Mouse (Mus musculus) lung, adult 2 months (tissue): ENCODE results near the gene Nsd1. TPM values are rescaled to one million over a fixed set of nuclear protein-coding genes. Genes with fewer than 3 reads are reported as not detected.

Experiments used
- DNase-seq: peaks from one replicate; pipeline ENCODE4 v3.0.0; 2022
- H3K4me1 ChIP-seq: fragments of 200-500 bp; 2 replicates; pipeline ENCODE4 v1.6.1; 2011; ENCODE audit warnings: low read length; ENCODE audit not compliant: control insufficient read depth, insufficient read depth
- H3K4me3 ChIP-seq: fragments of 200-500 bp; replicated peaks from 2 replicates; pipeline ENCODE3; 2011; ENCODE audit warnings: low read depth, mild to moderate bottlenecking, control low read depth, low read length; ENCODE audit errors: extremely low read depth
- CTCF ChIP-seq: fragments of 200-500 bp; IDR thresholded peaks from 2 replicates; pipeline ENCODE4 v1.5.1; 2011; ENCODE audit warnings: mild to moderate bottlenecking, low read length, control low read depth; ENCODE audit not compliant: insufficient read depth
- POLR2A ChIP-seq: fragments of 200-500 bp; IDR thresholded peaks from 2 replicates; pipeline ENCODE4 v1.6.1; 2011; ENCODE audit warnings: low read depth, mild to moderate bottlenecking, control low read depth, low read length, borderline replicate concordance; ENCODE audit errors: extremely low read depth
- WGBS: fragments of 180-500 bp; shearing (Covaris S2); methylation state at CpG from one replicate; pipeline ENCODE4 v1.1.7; 2018; 5-methylcytosine and 5-hydroxymethylcytosine counted together
- polyA plus RNA-seq: library from polyadenylated mRNA; depleted of rRNA; stranded (reverse); fragments of >200 nt; gene quantifications from 2 replicates; pipeline ENCODE4 v1.2.3, GENCODE M21; 2012

Gene Nsd1
- polyA plus RNA-seq, 1 experiment, result 21.6 TPM

- Histone ChIP-seq H3K4me3 (peak overlapping the region; percentile 54), H3K4me1 (peaks cover 25% of the 10 kb centered on the region)
- DNase-seq, result no peak
- WGBS, result 7% methylated on average over 77 of the region's 77 CpGs
- TF ChIP-seq POLR2A (peak; percentile 74; the same call in 1 of the 2 replicates), CTCF (no peak)
These were observed 800 bp downstream of the Nsd1 start for GRCm38 (mm10) chr13:55210193-55210970.

DNA sequence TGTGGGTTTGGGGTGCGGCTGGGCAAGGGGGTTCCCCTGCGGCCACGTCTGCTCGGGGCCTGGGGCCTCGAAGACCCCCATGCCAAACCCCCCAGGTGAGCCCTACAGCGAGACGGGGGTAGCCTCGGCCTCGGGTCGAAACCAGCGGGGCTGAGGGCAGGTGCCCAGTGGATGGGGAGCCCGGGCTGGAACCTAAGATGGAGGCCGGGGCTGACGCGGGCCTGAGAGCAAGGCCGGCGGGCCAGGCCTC is 1.3 kb downstream of the Nsd1 start:
- no peak for DNase-seq
- TF ChIP-seq CTCF (no peak), POLR2A (no peak)
- peaks cover 28% of the 10 kb centered on the region for H3K4me1 ChIP-seq
- 2% methylated on average over 17 of the region's 17 CpGs for WGBS
- peak overlapping the region; percentile 54 for H3K4me3 ChIP-seq

DNA sequence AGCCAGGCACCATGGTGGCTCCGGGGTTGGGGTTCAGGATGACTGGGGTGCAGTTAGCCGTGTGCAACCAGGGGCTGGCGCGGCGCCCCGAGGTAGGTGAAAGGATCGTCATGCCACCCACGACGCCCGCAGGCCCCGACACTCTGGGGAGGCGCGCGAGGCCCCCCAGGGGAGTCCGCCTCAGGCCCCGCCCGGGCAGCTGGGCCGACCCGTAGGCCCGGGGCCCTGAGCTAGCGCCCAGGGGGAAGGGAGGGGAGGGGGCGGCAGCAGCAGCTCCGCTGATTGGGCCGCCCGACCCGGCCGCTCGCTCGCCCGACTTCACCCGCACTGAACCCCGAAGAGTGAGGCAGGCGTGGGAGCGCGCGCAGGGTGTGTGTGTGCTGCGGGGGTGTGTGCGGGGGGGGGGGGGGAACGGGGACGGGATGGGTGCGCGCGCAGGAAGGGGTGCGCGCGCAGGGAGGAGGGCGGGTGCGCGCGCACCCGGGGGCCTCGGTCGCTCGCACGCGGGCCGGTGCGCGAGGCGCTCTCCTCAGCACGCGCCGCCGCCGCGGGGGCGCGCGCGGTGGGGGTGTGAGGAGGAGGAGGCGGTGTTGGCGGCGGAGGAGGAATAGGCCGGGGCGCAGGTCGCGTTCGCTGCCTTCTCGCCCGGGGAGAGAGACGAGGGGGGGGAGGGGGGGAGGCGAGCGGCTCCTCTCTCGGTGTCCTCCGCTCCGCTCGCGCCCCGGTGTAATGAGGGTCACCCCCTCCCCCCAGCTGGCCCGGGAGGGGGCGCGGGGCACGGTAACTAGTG is 1.8 kb downstream of the Nsd1 start:
- TF ChIP-seq POLR2A, result no peak; the same call in 1 of the 2 replicates
- no peak for TF ChIP-seq CTCF
- 2% methylated on average over 71 of the region's 93 CpGs for WGBS
- peak overlapping the region; percentile 87 for H3K4me3 ChIP-seq
- peak; percentile 87 for DNase-seq
- H3K4me1 ChIP-seq, result peaks cover 33% of the 10 kb centered on the region

GRCm38 (mm10) chr13:55212011-55212360 is 2.4 kb downstream of the Nsd1 start:
- Histone ChIP-seq H3K4me1 (peaks cover 37% of the 10 kb centered on the region), H3K4me3 (peak overlapping the region; percentile 87)
- 1% methylated on average over 18 of the region's 32 CpGs for WGBS
- no peak for TF ChIP-seq CTCF
- TF ChIP-seq POLR2A, result no peak
- DNase-seq, result no peak

DNA sequence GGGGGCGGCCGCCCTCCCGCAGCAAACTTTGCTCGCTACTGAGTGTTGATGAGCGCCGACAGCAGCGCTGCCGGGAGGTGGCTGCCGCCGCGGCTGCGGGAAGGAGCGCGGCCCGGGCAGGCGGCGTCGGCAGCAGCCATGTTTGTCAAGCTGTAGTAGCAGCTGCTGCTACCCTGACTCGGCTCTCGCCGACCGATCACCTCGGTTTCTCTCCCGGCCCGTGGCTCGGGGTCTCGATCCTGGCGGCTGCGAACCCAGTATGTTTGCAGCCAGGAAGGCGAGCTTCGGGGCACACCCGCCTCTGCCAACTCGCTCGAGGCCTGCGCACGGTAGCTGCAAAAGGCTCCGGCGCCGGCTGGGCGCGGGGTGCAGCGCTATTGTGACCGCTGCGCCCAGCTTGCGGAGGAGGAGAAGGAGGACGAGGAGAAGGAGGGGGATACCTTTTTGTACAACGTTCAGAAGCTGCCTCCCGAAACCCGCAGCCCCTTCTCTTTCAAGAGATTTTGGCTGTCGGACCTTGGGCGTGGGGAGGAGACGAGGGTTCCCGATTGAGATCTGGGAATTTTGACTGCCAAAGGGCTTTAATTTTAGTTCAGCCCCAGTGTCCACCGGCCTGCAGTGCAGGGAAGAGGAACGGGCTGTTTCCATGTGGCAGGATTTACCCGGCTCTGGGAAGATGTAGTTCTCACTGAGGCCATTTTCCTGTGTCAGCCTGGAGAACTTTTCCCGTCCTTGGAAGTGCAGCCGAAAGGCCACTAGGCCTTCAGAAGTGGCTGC is 3.0 kb downstream of the Nsd1 start:
- peak; percentile 86 for DNase-seq
- no peak for TF ChIP-seq POLR2A
- no peak for TF ChIP-seq CTCF
- peak overlapping the region; percentile 87 for H3K4me3 ChIP-seq
- WGBS, result 1% methylated on average over 57 of the region's 58 CpGs
- peaks cover 37% of the 10 kb centered on the region for H3K4me1 ChIP-seq

DNA sequence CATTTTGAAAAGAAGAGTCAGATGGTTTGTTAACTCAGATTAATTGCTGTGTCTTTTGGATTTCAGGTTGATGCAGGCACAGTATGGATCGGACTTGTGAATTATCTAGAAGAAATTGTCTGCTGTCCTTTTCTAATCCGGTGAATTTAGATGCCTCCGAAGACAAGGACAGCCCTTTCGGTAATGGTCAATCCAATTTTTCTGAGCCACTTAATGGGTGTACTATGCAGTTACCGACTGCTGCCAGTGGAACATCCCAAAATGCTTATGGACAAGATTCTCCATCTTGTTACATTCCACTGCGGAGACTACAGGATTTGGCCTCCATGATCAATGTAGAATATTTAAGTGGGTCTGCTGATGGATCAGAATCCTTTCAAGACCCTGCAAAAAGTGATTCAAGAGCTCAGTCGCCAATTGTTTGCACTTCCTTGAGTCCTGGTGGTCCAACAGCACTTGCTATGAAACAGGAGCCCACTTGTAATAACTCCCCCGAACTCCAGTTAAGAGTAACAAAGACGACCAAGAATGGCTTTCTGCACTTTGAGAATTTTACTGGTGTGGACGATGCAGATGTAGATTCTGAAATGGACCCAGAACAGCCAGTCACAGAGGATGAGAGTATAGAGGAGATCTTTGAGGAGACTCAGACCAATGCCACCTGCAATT is 3.7 kb downstream of the Nsd1 start:
- no peak for DNase-seq
- TF ChIP-seq POLR2A (no peak), CTCF (no peak)
- 51% methylated on average over 10 of the region's 10 CpGs for WGBS

DNA sequence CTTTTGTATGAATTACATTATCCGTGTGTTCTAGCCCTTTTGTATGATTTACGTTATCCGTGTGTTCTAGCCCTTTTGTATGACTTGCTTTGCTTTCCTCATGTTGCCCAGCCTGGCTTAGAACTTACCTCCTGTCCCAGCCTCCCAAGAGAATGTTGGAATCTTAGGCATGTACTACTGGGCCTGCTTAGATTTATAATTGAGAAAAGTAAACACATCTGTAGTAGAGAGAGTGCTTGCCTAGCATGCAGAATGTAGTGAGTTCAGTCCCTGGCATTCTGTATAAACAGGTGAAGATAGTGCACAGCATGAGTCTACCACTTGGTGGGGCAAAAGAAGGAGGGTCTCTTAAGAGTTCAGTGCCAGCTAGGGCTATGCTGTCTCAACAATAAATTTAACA is 14.8 kb downstream of the Nsd1 start:
- WGBS, result 69% methylated on average over 3 of the region's 3 CpGs
- Histone ChIP-seq H3K4me3 (no peak overlapping the region), H3K4me1 (peaks cover 6% of the 10 kb centered on the region)
- DNase-seq, result no peak
- no peak for TF ChIP-seq CTCF
- no peak for TF ChIP-seq POLR2A

More for the DNA sequence above, 3.7 kb downstream of the Nsd1 start:
- H3K4me3 ChIP-seq, result peak overlapping the region; percentile 87
- H3K4me1 ChIP-seq, result peaks cover 39% of the 10 kb centered on the region

DNA sequence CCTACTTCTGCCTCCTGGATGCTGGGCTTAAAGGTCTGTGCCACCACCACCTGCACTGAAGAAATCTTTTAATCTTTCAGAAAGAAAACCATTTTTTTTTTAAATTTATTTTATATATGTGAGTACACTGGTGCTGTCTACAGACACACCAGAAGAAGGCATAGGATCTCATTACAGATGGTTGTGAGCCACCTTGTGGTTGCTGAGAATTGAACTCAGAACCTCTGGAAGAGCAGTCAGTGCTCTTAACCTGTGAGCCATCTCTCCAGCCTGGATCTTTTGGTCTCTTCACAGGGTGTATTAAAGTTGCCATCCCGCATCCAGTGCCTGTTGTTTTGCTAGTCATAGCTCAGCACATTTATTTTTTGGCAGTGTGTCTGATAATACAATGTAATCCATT is 21.1 kb downstream of the Nsd1 start:
- DNase-seq, result no peak
- WGBS, result 71% methylated on average over 1 of the region's 1 CpGs

GRCm38 (mm10) chr13:55243205-55243604 is 33.6 kb downstream of the Nsd1 start:
- WGBS, result 79% methylated on average over 3 of the region's 3 CpGs
- no peak for TF ChIP-seq POLR2A
- TF ChIP-seq CTCF, result no peak
- no peaks in the 10 kb centered on the region for H3K4me1 ChIP-seq
- no peak overlapping the region for H3K4me3 ChIP-seq
- DNase-seq, result no peak

More for the DNA sequence above, 21.1 kb downstream of the Nsd1 start:
- Histone ChIP-seq H3K4me1 (no peaks in the 10 kb centered on the region; the same call in 1 of the 2 replicates), H3K4me3 (no peak overlapping the region)
- TF ChIP-seq CTCF (no peak), POLR2A (no peak)
